Mouse (Mus musculus): Measurements from ENCODE around the gene Cul9. TPM values are rescaled to one million over a fixed set of nuclear protein-coding genes. Genes with fewer than 3 reads are reported as not detected.

Gene Cul9
- total and polyA plus RNA-seq, 3 experiments: 0.45 to 0.76 (median 0.70) TPM

- Histone ChIP-seq H3K27me3 (ENCODE audit: insufficient read depth, low read length) (peaks cover 45% of the 10 kb centered on the region), H3K36me3 (replicated peaks) (no peaks in the 10 kb centered on the region), H3K4me1 (ENCODE audit: insufficient read depth, low read depth, low read length) (0 out of 2 replicates have a peak, but pooled peaks cover 3% of the 10 kb centered on the region), H3K9me3 (replicated peaks) (no peaks in the 10 kb centered on the region), H3K4me3 (ENCODE audit: low read depth, low read length) (no peak overlapping the region)
- TF ChIP-seq GATA1 (IDR thresholded peaks at IDR 0.05; ENCODE audit: borderline replicate concordance, low read length) (no peak), POLR2AphosphoS5 (IDR thresholded peaks at IDR 0.05; ENCODE audit: insufficient replicate concordance, low read depth, low read length) (no peak), TAL1 (conservative IDR thresholded peaks at IDR 0.05; ENCODE audit: low read depth, low read length) (no peak), GATA2 (IDR thresholded peaks at IDR 0.05; ENCODE audit: borderline replicate concordance, low read depth, low read length) (no peak), CTCF (IDR thresholded peaks at IDR 0.05; ENCODE audit: low read depth, low read length) (no peak)
- DNase-seq (ENCODE audit: low spot score) (no peak), ATAC-seq (ENCODE audit: extremely low read depth, insufficient number of reproducible peaks, low FRiP score, poor library complexity, severe bottlenecking) (no peak)
These were observed 62.2 kb downstream of the Cul9 start for GRCm38 (mm10) chr17:46484021-46484431.

GRCm38 (mm10) chr17:46483561-46484001, 62.6 kb downstream of the Cul9 start:
- DNase-seq (ENCODE audit: low spot score): no peak
- no peak for TF ChIP-seq GATA1 (IDR thresholded peaks at IDR 0.05; ENCODE audit: borderline replicate concordance, low read length)
- no peak for TF ChIP-seq TAL1 (conservative IDR thresholded peaks at IDR 0.05; ENCODE audit: low read depth, low read length)
- no peak for TF ChIP-seq POLR2AphosphoS5 (IDR thresholded peaks at IDR 0.05; ENCODE audit: insufficient replicate concordance, low read depth, low read length)
- no peak for TF ChIP-seq CTCF (IDR thresholded peaks at IDR 0.05; ENCODE audit: low read depth, low read length)
- no peak for TF ChIP-seq GATA2 (IDR thresholded peaks at IDR 0.05; ENCODE audit: borderline replicate concordance, low read depth, low read length)
- Histone ChIP-seq H3K36me3 (replicated peaks) (no peaks in the 10 kb centered on the region), H3K27me3 (ENCODE audit: insufficient read depth, low read length) (peaks cover 48% of the 10 kb centered on the region), H3K4me1 (ENCODE audit: insufficient read depth, low read depth, low read length) (0 out of 2 replicates have a peak, but pooled peaks cover 3% of the 10 kb centered on the region), H3K9me3 (replicated peaks) (no peaks in the 10 kb centered on the region), H3K4me3 (ENCODE audit: low read depth, low read length) (no peak overlapping the region)
- ATAC-seq (ENCODE audit: extremely low read depth, insufficient number of reproducible peaks, low FRiP score, poor library complexity, severe bottlenecking): no peak

- H3K27me3 ChIP-seq (ENCODE audit: insufficient read depth, low read length): peaks cover 42% of the 10 kb centered on the region
- no peaks in the 10 kb centered on the region for H3K36me3 ChIP-seq (replicated peaks)
- H3K4me1 ChIP-seq (ENCODE audit: insufficient read depth, low read depth, low read length): no peaks in the 10 kb centered on the region
- H3K9me3 ChIP-seq (replicated peaks): no peaks in the 10 kb centered on the region
- ATAC-seq (ENCODE audit: extremely low read depth, insufficient number of reproducible peaks, low FRiP score, poor library complexity, severe bottlenecking) (no peak), DNase-seq (ENCODE audit: low spot score) (no peak)
- no peak overlapping the region for H3K4me3 ChIP-seq (ENCODE audit: low read depth, low read length)
- TF ChIP-seq GATA1 (IDR thresholded peaks at IDR 0.05; ENCODE audit: borderline replicate concordance, low read length) (no peak), TAL1 (conservative IDR thresholded peaks at IDR 0.05; ENCODE audit: low read depth, low read length) (no peak), CTCF (IDR thresholded peaks at IDR 0.05; ENCODE audit: low read depth, low read length) (no peak), GATA2 (IDR thresholded peaks at IDR 0.05; ENCODE audit: borderline replicate concordance, low read depth, low read length) (no peak), POLR2AphosphoS5 (IDR thresholded peaks at IDR 0.05; ENCODE audit: insufficient replicate concordance, low read depth, low read length) (no peak)
These were observed 68.9 kb downstream of the Cul9 start for GRCm38 (mm10) chr17:46477286-46477685.

- no peak for DNase-seq (ENCODE audit: low spot score)
- ATAC-seq (ENCODE audit: extremely low read depth, insufficient number of reproducible peaks, low FRiP score, poor library complexity, severe bottlenecking): no peak
- H3K36me3 ChIP-seq (replicated peaks): no peaks in the 10 kb centered on the region
These were observed 69.6 kb downstream of the Cul9 start for GRCm38 (mm10) chr17:46476601-46477000.

GRCm38 (mm10) chr17:46467830-46468229, 78.4 kb downstream of the Cul9 start:
- H3K4me3 ChIP-seq (ENCODE audit: low read depth, low read length): no peak overlapping the region
- H3K4me1 ChIP-seq (ENCODE audit: insufficient read depth, low read depth, low read length): no peaks in the 10 kb centered on the region
- H3K9me3 ChIP-seq (replicated peaks): no peaks in the 10 kb centered on the region
- H3K36me3 ChIP-seq (replicated peaks): no peaks in the 10 kb centered on the region
- ATAC-seq (ENCODE audit: extremely low read depth, insufficient number of reproducible peaks, low FRiP score, poor library complexity, severe bottlenecking) (no peak), DNase-seq (ENCODE audit: low spot score) (no peak)
- TF ChIP-seq GATA1 (IDR thresholded peaks at IDR 0.05; ENCODE audit: borderline replicate concordance, low read length): no peak
- no peak for TF ChIP-seq CTCF (IDR thresholded peaks at IDR 0.05; ENCODE audit: low read depth, low read length)
- no peak for TF ChIP-seq POLR2AphosphoS5 (IDR thresholded peaks at IDR 0.05; ENCODE audit: insufficient replicate concordance, low read depth, low read length)
- TF ChIP-seq TAL1 (conservative IDR thresholded peaks at IDR 0.05; ENCODE audit: low read depth, low read length): no peak
- no peak for TF ChIP-seq GATA2 (IDR thresholded peaks at IDR 0.05; ENCODE audit: borderline replicate concordance, low read depth, low read length)
- H3K27me3 ChIP-seq (ENCODE audit: insufficient read depth, low read length): peaks cover 21% of the 10 kb centered on the region

More at GRCm38 (mm10) chr17:46476601-46477000, 69.6 kb downstream of the Cul9 start:
- Histone ChIP-seq H3K4me1 (ENCODE audit: insufficient read depth, low read depth, low read length) (no peaks in the 10 kb centered on the region), H3K4me3 (ENCODE audit: low read depth, low read length) (no peak overlapping the region), H3K27me3 (ENCODE audit: insufficient read depth, low read length) (peaks cover 42% of the 10 kb centered on the region), H3K9me3 (replicated peaks) (no peaks in the 10 kb centered on the region)
- TF ChIP-seq POLR2AphosphoS5 (IDR thresholded peaks at IDR 0.05; ENCODE audit: insufficient replicate concordance, low read depth, low read length) (no peak), TAL1 (conservative IDR thresholded peaks at IDR 0.05; ENCODE audit: low read depth, low read length) (no peak), CTCF (IDR thresholded peaks at IDR 0.05; ENCODE audit: low read depth, low read length) (no peak), GATA2 (IDR thresholded peaks at IDR 0.05; ENCODE audit: borderline replicate concordance, low read depth, low read length) (no peak), GATA1 (IDR thresholded peaks at IDR 0.05; ENCODE audit: borderline replicate concordance, low read length) (no peak)

- no peaks in the 10 kb centered on the region for H3K9me3 ChIP-seq (replicated peaks)
- TF ChIP-seq TAL1 (conservative IDR thresholded peaks at IDR 0.05; ENCODE audit: low read depth, low read length): no peak
- TF ChIP-seq POLR2AphosphoS5 (IDR thresholded peaks at IDR 0.05; ENCODE audit: insufficient replicate concordance, low read depth, low read length): no peak
- TF ChIP-seq GATA1 (IDR thresholded peaks at IDR 0.05; ENCODE audit: borderline replicate concordance, low read length): no peak
- TF ChIP-seq CTCF (IDR thresholded peaks at IDR 0.05; ENCODE audit: low read depth, low read length): no peak
- TF ChIP-seq GATA2 (IDR thresholded peaks at IDR 0.05; ENCODE audit: borderline replicate concordance, low read depth, low read length): no peak
- H3K36me3 ChIP-seq (replicated peaks): no peaks in the 10 kb centered on the region
- no peak for DNase-seq (ENCODE audit: low spot score)
- peaks cover 11% of the 10 kb centered on the region for H3K27me3 ChIP-seq (ENCODE audit: insufficient read depth, low read length)
- no peak for ATAC-seq (ENCODE audit: extremely low read depth, insufficient number of reproducible peaks, low FRiP score, poor library complexity, severe bottlenecking)
- H3K4me1 ChIP-seq (ENCODE audit: insufficient read depth, low read depth, low read length): no peaks in the 10 kb centered on the region
- H3K4me3 ChIP-seq (ENCODE audit: low read depth, low read length): no peak overlapping the region
These were observed 84.0 kb downstream of the Cul9 start for GRCm38 (mm10) chr17:46462226-46462625.
